Mouse (Mus musculus) forebrain, embryonic 14.5 days (tissue): ENCODE results near the gene Olfr469. TPM values are rescaled to one million over a fixed set of nuclear protein-coding genes. Genes with fewer than 3 reads are reported as not detected.
A peak's percentile ranks its signal among the peaks of the same experiment; 100 is the strongest.

Experiments used
- ATAC-seq: fragments of 200-750 bp; cut with Nextera tagmentation; 2 replicates; pipeline ENCODE4 v1.8.0; 2017; ENCODE audit warnings: mild to moderate bottlenecking, moderate library complexity
- DNase-seq: peaks from one replicate; pipeline ENCODE4 v3.0.0-alpha.2; 2015; ENCODE audit warnings: low spot score
- H3K27ac ChIP-seq: fragments of 300-500 bp; sonication (generic); 2 replicates; pipeline ENCODE4 v1.5.1; 2014; ENCODE audit warnings: low read depth, mild to moderate bottlenecking, control low read depth, low read length, moderate library complexity
- H3K27me3 ChIP-seq: fragments of 300-500 bp; sonication (generic); replicated peaks from 2 replicates; pipeline ENCODE4 v1.6.1; 2014; ENCODE audit warnings: low read length, control low read depth, mixed read lengths; ENCODE audit not compliant: control insufficient read depth, insufficient read depth
- H3K36me3 ChIP-seq: fragments of 300-500 bp; sonication (generic); 2 replicates; pipeline ENCODE4 v1.6.1; 2014; ENCODE audit warnings: low read length, control low read depth; ENCODE audit not compliant: control insufficient read depth, insufficient read depth
- H3K4me1 ChIP-seq: fragments of 300-500 bp; sonication (generic); 2 replicates; pipeline ENCODE4 v1.6.1; 2014; ENCODE audit warnings: antibody characterized with exemption, low read length, control low read depth; ENCODE audit not compliant: control insufficient read depth, insufficient read depth
- H3K4me2 ChIP-seq: fragments of 300-500 bp; sonication (generic); 2 replicates; pipeline ENCODE4 v1.6.1; 2014; ENCODE audit warnings: mild to moderate bottlenecking, control low read depth, low read length
- H3K4me3 ChIP-seq: fragments of 300-500 bp; sonication (generic); 2 replicates; pipeline ENCODE4 v1.5.1; 2014; ENCODE audit warnings: low read depth, low read length, control low read depth
- H3K9ac ChIP-seq: fragments of 300-500 bp; sonication (generic); 2 replicates; pipeline ENCODE4 v1.6.1; 2014; ENCODE audit warnings: mild to moderate bottlenecking, low read length, control low read depth, moderate library complexity
- H3K9me3 ChIP-seq: fragments of 300-500 bp; sonication (generic); replicated peaks from 2 replicates; pipeline ENCODE4 v1.6.1; 2016; ENCODE audit warnings: low read length, control low read depth, mixed read lengths; ENCODE audit not compliant: control insufficient read depth
- WGBS: fragments of 180-500 bp; shearing (Covaris S2); extraction: QIAGEN DNeasy Blood & Tissue Kit; methylation state at CpG from one replicate; pipeline ENCODE4 v1.1.7; 2014; 5-methylcytosine and 5-hydroxymethylcytosine counted together
- polyA plus RNA-seq: library from polyadenylated mRNA; unstranded; fragments of >200 nt; fragmentation: Nextera tagmentation; extraction: Ambion mirVana; gene quantifications from 2 replicates; pipeline ENCODE4 v1.2.1, GENCODE M21; 2014

Olfr469 gene
- polyA plus RNA-seq, 1 experiment from 2014 or later = not detected

- Histone ChIP-seq H3K27me3 (no peaks in the 10 kb centered on the region), H3K9me3 (no peaks in the 10 kb centered on the region), H3K27ac (no peak overlapping the region), H3K36me3 (no peaks in the 10 kb centered on the region), H3K4me3 (no peak overlapping the region), H3K9ac (no peak overlapping the region), H3K4me1 (no peaks in the 10 kb centered on the region), H3K4me2 (no peak overlapping the region)
- 60% methylated on average over 3 of the region's 3 CpGs for WGBS
- peak; percentile 63 for DNase-seq
- ATAC-seq = no peak
These were observed 37.2 kb downstream of the Olfr469 start for GRCm38 (mm10) chr7:107787977-107788620.

- Histone ChIP-seq H3K4me3 (no peak overlapping the region), H3K27ac (no peak overlapping the region), H3K4me2 (no peak overlapping the region), H3K9ac (no peak overlapping the region), H3K9me3 (no peaks in the 10 kb centered on the region), H3K27me3 (no peaks in the 10 kb centered on the region), H3K36me3 (no peaks in the 10 kb centered on the region), H3K4me1 (no peaks in the 10 kb centered on the region)
- ATAC-seq (no peak), DNase-seq (peak; percentile 51)
- 48% methylated on average over 4 of the region's 4 CpGs for WGBS
These were observed 45.7 kb downstream of the Olfr469 start for GRCm38 (mm10) chr7:107779611-107780010.

- H3K27ac ChIP-seq = no peak overlapping the region
- no peaks in the 10 kb centered on the region for H3K4me1 ChIP-seq
- no peaks in the 10 kb centered on the region for H3K27me3 ChIP-seq
- H3K9ac ChIP-seq = no peak overlapping the region
- WGBS = 76% methylated on average over 1 of the region's 1 CpGs
- H3K9me3 ChIP-seq = no peaks in the 10 kb centered on the region
- ATAC-seq (no peak), DNase-seq (no peak)
- no peaks in the 10 kb centered on the region for H3K36me3 ChIP-seq
- H3K4me2 ChIP-seq = no peak overlapping the region
- no peak overlapping the region for H3K4me3 ChIP-seq
These were observed 47.1 kb downstream of the Olfr469 start for GRCm38 (mm10) chr7:107778216-107778615.

GRCm38 (mm10) chr7:107770812-107771211 lies 54.5 kb downstream of the Olfr469 start:
- ATAC-seq (no peak), DNase-seq (no peak)
- Histone ChIP-seq H3K36me3 (no peaks in the 10 kb centered on the region), H3K27ac (no peak overlapping the region), H3K9me3 (no peaks in the 10 kb centered on the region), H3K4me2 (no peak overlapping the region), H3K9ac (no peak overlapping the region), H3K4me1 (no peaks in the 10 kb centered on the region), H3K27me3 (no peaks in the 10 kb centered on the region), H3K4me3 (no peak overlapping the region)
- 65% methylated on average over 6 of the region's 6 CpGs for WGBS

Other genes with a start within 250 kb of the Olfr469 start
- gene Ppfibp2, start 230.3 kb downstream of the Olfr469 start, polyA plus RNA-seq = 1.6 and 1.8 TPM in 2 replicates
- gene 5330417H12Rik, start 200.4 kb downstream of the Olfr469 start, polyA plus RNA-seq = not detected in 2 replicates
- gene Cyb5r2, start 67.5 kb downstream of the Olfr469 start, polyA plus RNA-seq = 0.10 TPM in 1 of 2 replicates, not detected in the other
- not detected in 2 replicates for gene Ovch2, start 24.3 kb downstream of the Olfr469 start, polyA plus RNA-seq
- not detected in 2 replicates for gene Olfr467, start 13.3 kb downstream of the Olfr469 start, polyA plus RNA-seq
- gene Olfr470, start 21.9 kb upstream of the Olfr469 start, polyA plus RNA-seq = not detected in 2 replicates
- gene Olfr472, start 72.4 kb upstream of the Olfr469 start, polyA plus RNA-seq = not detected in 2 replicates
- gene Olfr473, start 104.9 kb upstream of the Olfr469 start, polyA plus RNA-seq = not detected in 2 replicates
- not detected in 2 replicates for gene Olfr474, start 129.1 kb upstream of the Olfr469 start, polyA plus RNA-seq
- gene Olfr476, start 139.3 kb upstream of the Olfr469 start, polyA plus RNA-seq = not detected in 2 replicates
- gene Olfr477, start 161.2 kb upstream of the Olfr469 start, polyA plus RNA-seq = not detected in 2 replicates
- not detected in 2 replicates for gene Olfr478, start 208.4 kb upstream of the Olfr469 start, polyA plus RNA-seq
- gene Olfr479, start 225.2 kb upstream of the Olfr469 start, polyA plus RNA-seq = not detected in 2 replicates
- not detected in 2 replicates for gene Olfr480, start 241.8 kb upstream of the Olfr469 start, polyA plus RNA-seq